Mouse (Mus musculus) heart, embryonic 12.5 days (tissue): ENCODE measurements around the gene Taldo1. TPM values are rescaled to one million over a fixed set of nuclear protein-coding genes. Genes with fewer than 3 reads are reported as not detected.

Source experiments
- ATAC-seq: fragments of 200-750 bp; cut with Nextera tagmentation; 2 replicates; pipeline ENCODE4 v1.8.0; 2017; ENCODE audit warnings: moderate TSS enrichment, moderate library complexity; ENCODE audit not compliant: insufficient number of reproducible peaks, low FRiP score
- H3K27ac ChIP-seq: fragments of 300-500 bp; sonication (generic); 2 replicates; pipeline ENCODE4 v1.5.1; 2016; ENCODE audit warnings: mild to moderate bottlenecking, moderate library complexity; ENCODE audit not compliant: poor library complexity, severe bottlenecking
- H3K27me3 ChIP-seq: fragments of 300-500 bp; sonication (generic); replicated peaks from 2 replicates; pipeline ENCODE4 v1.6.1; 2016; ENCODE audit warnings: mild to moderate bottlenecking, moderate library complexity
- H3K36me3 ChIP-seq: fragments of 300-500 bp; sonication (generic); 2 replicates; pipeline ENCODE4 v1.6.1; 2016; ENCODE audit warnings: mild to moderate bottlenecking, moderate library complexity
- H3K4me1 ChIP-seq: fragments of 300-500 bp; sonication (generic); replicated peaks from 2 replicates; pipeline ENCODE4 v1.6.1; 2016; ENCODE audit warnings: mild to moderate bottlenecking
- H3K4me2 ChIP-seq: fragments of 300-500 bp; sonication (generic); 2 replicates; pipeline ENCODE4 v1.6.1; 2016; ENCODE audit warnings: mild to moderate bottlenecking, moderate library complexity
- H3K4me3 ChIP-seq: fragments of 300-500 bp; sonication (generic); 2 replicates; pipeline ENCODE4 v1.5.1; 2016; ENCODE audit warnings: mild to moderate bottlenecking
- H3K9ac ChIP-seq: fragments of 300-500 bp; sonication (generic); 2 replicates; pipeline ENCODE4 v1.6.1; 2016; ENCODE audit warnings: mild to moderate bottlenecking, moderate library complexity
- H3K9me3 ChIP-seq: fragments of 300-500 bp; sonication (generic); replicated peaks from 2 replicates; pipeline ENCODE4 v1.6.1; 2016; ENCODE audit warnings: mild to moderate bottlenecking, moderate library complexity
- WGBS: fragments of 180-500 bp; shearing (Covaris S2); methylation state at CpG from one replicate; pipeline ENCODE4 v1.1.7; 2016; 5-methylcytosine and 5-hydroxymethylcytosine counted together
- polyA plus RNA-seq: library from polyadenylated mRNA; unstranded; fragments of >200 nt; fragmentation: Nextera tagmentation; extraction: Ambion mirVana; gene quantifications from 2 replicates; pipeline ENCODE4 v1.2.1, GENCODE M21; 2016

Taldo1 gene
- polyA plus RNA-seq, 1 experiment from 2014 or later: 276 TPM

- H3K4me2 ChIP-seq: no peak overlapping the region
- H3K4me3 ChIP-seq: no peak overlapping the region
- peaks cover 3% of the 10 kb centered on the region; the same call in 1 of the 2 replicates for H3K4me1 ChIP-seq
- H3K9ac ChIP-seq: no peak overlapping the region
- H3K36me3 ChIP-seq: no peaks in the 10 kb centered on the region
- no peaks in the 10 kb centered on the region for H3K9me3 ChIP-seq
- peak; percentile 87 for ATAC-seq
- H3K27me3 ChIP-seq: peaks cover 50% of the 10 kb centered on the region
- H3K27ac ChIP-seq: no peak overlapping the region
- 60% methylated on average over 5 of the region's 5 CpGs for WGBS
Measured at GRCm38 (mm10) chr7:141364349-141365048, 27.5 kb upstream of the Taldo1 start.

- H3K36me3 ChIP-seq: no peaks in the 10 kb centered on the region
- H3K27me3 ChIP-seq: peaks cover 45% of the 10 kb centered on the region
- no peak for ATAC-seq
- H3K4me2 ChIP-seq: no peak overlapping the region
- WGBS: 55% methylated on average over 3 of the region's 3 CpGs
- H3K4me3 ChIP-seq: no peak overlapping the region
- peaks cover 3% of the 10 kb centered on the region; the same call in 1 of the 2 replicates for H3K4me1 ChIP-seq
- no peaks in the 10 kb centered on the region for H3K9me3 ChIP-seq
- H3K9ac ChIP-seq: no peak overlapping the region
- no peak overlapping the region for H3K27ac ChIP-seq
Measured at GRCm38 (mm10) chr7:141365049-141365445, 27.0 kb upstream of the Taldo1 start.

GRCm38 (mm10) chr7:141367358-141367757 is 24.6 kb upstream of the Taldo1 start:
- H3K36me3 ChIP-seq: no peaks in the 10 kb centered on the region
- WGBS: 78% methylated on average over 4 of the region's 4 CpGs
- peaks cover 22% of the 10 kb centered on the region for H3K27me3 ChIP-seq
- H3K4me1 ChIP-seq: peaks cover 5% of the 10 kb centered on the region; the same call in 1 of the 2 replicates
- no peak overlapping the region for H3K4me3 ChIP-seq
- H3K9ac ChIP-seq: no peak overlapping the region
- H3K4me2 ChIP-seq: no peak overlapping the region
- H3K27ac ChIP-seq: no peak overlapping the region
- no peaks in the 10 kb centered on the region for H3K9me3 ChIP-seq
- no peak for ATAC-seq

GRCm38 (mm10) chr7:141369918-141370317 is 22.1 kb upstream of the Taldo1 start:
- Histone ChIP-seq H3K4me1 (peaks cover 5% of the 10 kb centered on the region; the same call in 1 of the 2 replicates), H3K9me3 (no peaks in the 10 kb centered on the region), H3K36me3 (no peaks in the 10 kb centered on the region), H3K27me3 (0 out of 2 replicates have a peak, but pooled peaks cover 6% of the 10 kb centered on the region), H3K9ac (no peak overlapping the region), H3K4me3 (no peak overlapping the region), H3K27ac (no peak overlapping the region), H3K4me2 (no peak overlapping the region)
- 65% methylated on average over 5 of the region's 5 CpGs for WGBS
- ATAC-seq: no peak

GRCm38 (mm10) chr7:141371942-141372595 is 19.9 kb upstream of the Taldo1 start:
- no peak overlapping the region for H3K9ac ChIP-seq
- no peaks in the 10 kb centered on the region for H3K9me3 ChIP-seq
- H3K27me3 ChIP-seq: no peaks in the 10 kb centered on the region
- no peaks in the 10 kb centered on the region for H3K36me3 ChIP-seq
- H3K4me3 ChIP-seq: no peak overlapping the region
- WGBS: 40% methylated on average over 6 of the region's 6 CpGs
- no peak overlapping the region for H3K27ac ChIP-seq
- H3K4me1 ChIP-seq: peaks cover 5% of the 10 kb centered on the region; the same call in 1 of the 2 replicates
- no peak for ATAC-seq
- H3K4me2 ChIP-seq: no peak overlapping the region

- H3K4me2 ChIP-seq: no peak overlapping the region
- no peak overlapping the region for H3K9ac ChIP-seq
- H3K9me3 ChIP-seq: no peaks in the 10 kb centered on the region
- H3K4me1 ChIP-seq: peaks cover 5% of the 10 kb centered on the region; the same call in 1 of the 2 replicates
- ATAC-seq: no peak
- no peaks in the 10 kb centered on the region for H3K36me3 ChIP-seq
- WGBS: 66% methylated on average over 6 of the region's 6 CpGs
- H3K27ac ChIP-seq: no peak overlapping the region
- H3K4me3 ChIP-seq: no peak overlapping the region
- no peaks in the 10 kb centered on the region for H3K27me3 ChIP-seq
Measured at GRCm38 (mm10) chr7:141373611-141374010, 18.4 kb upstream of the Taldo1 start.

- Histone ChIP-seq H3K36me3 (no peaks in the 10 kb centered on the region), H3K4me2 (no peak overlapping the region), H3K9ac (no peak overlapping the region), H3K4me3 (no peak overlapping the region), H3K27ac (no peak overlapping the region), H3K9me3 (no peaks in the 10 kb centered on the region), H3K4me1 (peaks cover 5% of the 10 kb centered on the region; the same call in 1 of the 2 replicates), H3K27me3 (no peaks in the 10 kb centered on the region)
- no peak for ATAC-seq
Measured at GRCm38 (mm10) chr7:141374399-141374798, 17.6 kb upstream of the Taldo1 start.

GRCm38 (mm10) chr7:141379584-141379983 is 12.4 kb upstream of the Taldo1 start:
- Histone ChIP-seq H3K36me3 (no peaks in the 10 kb centered on the region), H3K4me2 (no peak overlapping the region), H3K4me1 (no peaks in the 10 kb centered on the region), H3K27ac (no peak overlapping the region), H3K4me3 (no peak overlapping the region), H3K27me3 (peaks cover 24% of the 10 kb centered on the region; the same call in 1 of the 2 replicates), H3K9ac (no peak overlapping the region), H3K9me3 (no peaks in the 10 kb centered on the region)
- 68% methylated on average over 4 of the region's 4 CpGs for WGBS
- no peak for ATAC-seq

GRCm38 (mm10) chr7:141381068-141381835 is 10.7 kb upstream of the Taldo1 start:
- Histone ChIP-seq H3K4me2 (no peak overlapping the region), H3K4me1 (no peaks in the 10 kb centered on the region), H3K27ac (no peak overlapping the region), H3K4me3 (no peak overlapping the region), H3K9ac (no peak overlapping the region), H3K27me3 (peaks cover 35% of the 10 kb centered on the region; the same call in 1 of the 2 replicates), H3K36me3 (no peaks in the 10 kb centered on the region), H3K9me3 (no peaks in the 10 kb centered on the region)
- 66% methylated on average over 4 of the region's 4 CpGs for WGBS
- ATAC-seq: no peak

GRCm38 (mm10) chr7:141387807-141388486 is 4.1 kb upstream of the Taldo1 start:
- H3K27ac ChIP-seq: no peak overlapping the region
- ATAC-seq: no peak
- peaks cover 25% of the 10 kb centered on the region; the same call in 1 of the 2 replicates for H3K27me3 ChIP-seq
- WGBS: 47% methylated on average over 2 of the region's 2 CpGs
- H3K36me3 ChIP-seq: no peaks in the 10 kb centered on the region
- H3K4me2 ChIP-seq: no peak overlapping the region
- no peak overlapping the region for H3K9ac ChIP-seq
- no peaks in the 10 kb centered on the region for H3K9me3 ChIP-seq
- peaks cover 8% of the 10 kb centered on the region for H3K4me1 ChIP-seq
- no peak overlapping the region for H3K4me3 ChIP-seq
